Mouse (Mus musculus) skeletal muscle tissue, adult 2 months (tissue): ENCODE data around the gene Stx5a.

Experiments
- DNase-seq: peaks from one replicate; pipeline ENCODE4 v3.0.0-alpha.2; 2012; ENCODE audit warnings: low read depth, low spot score

The Stx5a gene

DNA sequence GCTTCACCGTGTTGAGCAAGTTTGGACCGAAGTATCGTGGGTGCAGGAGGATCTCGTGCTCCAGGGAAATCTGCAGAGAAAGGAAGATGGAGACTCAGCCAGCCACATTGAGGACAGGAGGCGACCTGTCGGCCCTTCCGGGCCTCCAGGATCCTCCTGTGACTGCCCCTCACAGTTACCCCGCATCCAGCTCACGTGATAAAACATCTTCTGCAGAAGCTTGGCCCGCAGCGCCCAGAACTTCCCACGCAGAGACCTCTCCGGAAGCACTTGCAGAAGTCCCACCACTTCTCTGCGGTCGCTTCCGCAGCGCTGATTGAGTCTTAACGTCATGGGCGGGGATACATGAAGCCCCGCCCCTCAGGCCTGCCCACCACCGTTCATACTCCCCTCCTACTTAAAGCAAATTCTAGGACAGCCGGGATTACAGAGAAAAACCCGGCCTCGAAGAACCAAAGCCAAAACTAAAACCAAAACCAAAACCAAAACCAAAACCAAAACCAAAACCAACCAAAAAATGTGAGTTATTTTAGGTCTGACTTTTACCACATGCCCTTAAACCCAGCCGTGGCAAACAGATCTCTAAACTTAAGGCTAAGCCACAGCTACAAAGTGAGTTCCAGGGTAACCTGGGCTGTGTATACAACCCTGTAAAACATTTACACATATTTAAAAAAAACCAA lies 57.2 kb downstream of the Stx5a start, which contains the start of gene Polr2g:
TSS of gene Polr2g (minus strand) at position 314 of the 683 bp plus-strand sequence.
- peak; percentile 95 for DNase-seq

DNA sequence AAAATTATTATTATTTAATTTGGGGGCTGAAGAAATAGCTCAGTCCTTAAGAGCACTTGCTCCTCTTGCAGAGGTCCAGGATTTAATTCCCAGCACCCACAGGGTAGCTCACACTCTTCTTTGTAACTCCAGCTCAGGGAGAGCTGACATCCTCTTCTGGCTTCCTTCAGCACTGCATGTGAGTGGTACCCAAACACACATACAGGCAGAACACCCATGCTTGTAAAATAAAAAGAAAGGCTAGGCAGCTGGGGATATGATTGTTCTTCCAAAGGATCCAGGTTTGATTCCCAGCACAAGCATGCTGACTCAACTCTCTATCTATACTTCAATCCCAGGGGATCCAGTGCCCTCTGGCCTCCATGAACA lies 57.7 kb downstream of the Stx5a start:
- no peak for DNase-seq

DNA sequence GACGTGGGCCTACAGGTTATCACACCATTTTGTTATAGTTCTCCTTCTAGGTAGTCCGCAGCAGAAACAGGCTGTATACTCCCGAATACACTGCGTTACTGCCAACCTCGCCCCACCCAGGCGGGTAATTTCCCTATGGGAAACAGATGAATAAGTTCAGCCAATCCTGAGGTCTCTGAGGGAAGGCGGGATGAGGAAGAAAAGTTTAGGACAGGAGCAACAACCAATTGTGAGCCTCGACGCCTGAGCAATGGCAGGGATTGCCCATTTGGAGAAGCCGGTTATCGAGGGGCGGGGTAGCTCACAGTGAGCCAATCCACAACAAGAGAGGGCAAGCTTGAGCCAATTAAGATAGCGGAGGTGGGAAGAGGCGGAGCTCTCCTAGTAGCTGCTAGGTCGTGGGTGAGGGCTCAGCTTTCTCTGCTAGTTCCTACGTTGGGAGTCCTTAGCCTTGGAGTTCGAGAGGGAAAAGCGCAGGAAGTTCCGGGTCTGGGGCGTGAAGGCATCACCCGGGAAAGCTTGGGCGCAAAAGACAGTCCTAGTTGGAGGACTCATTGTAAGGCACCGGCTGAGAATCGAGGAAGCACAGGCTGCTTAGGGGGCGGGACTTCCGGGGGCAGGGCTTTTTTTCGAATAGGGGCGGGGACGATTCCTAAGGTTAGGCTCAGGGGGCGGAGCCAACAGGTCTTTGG lies 61.1 kb downstream of the Stx5a start, which contains the start of gene Zbtb3:
TSS of gene Zbtb3 (plus strand) at position 426 of the 692 bp plus-strand sequence.
- peak; percentile 97 for DNase-seq

DNA sequence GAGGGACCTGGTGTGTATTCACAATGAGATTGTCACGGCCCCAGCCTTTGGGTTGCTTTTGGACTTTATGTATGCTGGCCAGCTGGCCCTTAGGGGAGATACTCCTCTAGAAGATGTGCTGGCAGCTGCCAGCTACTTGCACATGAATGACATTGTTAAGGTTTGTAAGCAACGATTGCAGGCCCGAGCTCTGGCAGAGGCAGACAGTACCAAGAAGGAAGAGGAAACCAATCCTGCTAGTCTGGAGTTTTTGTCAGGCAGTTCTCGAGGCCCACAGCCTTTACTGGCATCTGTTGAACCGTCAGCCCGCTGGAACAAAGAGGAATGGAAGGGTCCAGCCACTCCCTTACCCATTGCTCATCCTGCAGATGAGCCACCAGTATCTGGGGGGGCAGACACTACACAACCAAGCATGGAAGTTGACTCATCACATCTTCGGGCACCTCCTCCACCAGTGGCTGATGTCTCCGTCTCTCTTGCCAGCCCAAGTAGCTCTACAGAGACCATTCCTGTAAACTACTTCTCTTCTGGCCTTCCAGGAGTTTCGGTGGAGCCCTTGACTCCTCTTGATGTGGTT lies 62.1 kb downstream of the Stx5a start:
- DNase-seq = no peak

DNA sequence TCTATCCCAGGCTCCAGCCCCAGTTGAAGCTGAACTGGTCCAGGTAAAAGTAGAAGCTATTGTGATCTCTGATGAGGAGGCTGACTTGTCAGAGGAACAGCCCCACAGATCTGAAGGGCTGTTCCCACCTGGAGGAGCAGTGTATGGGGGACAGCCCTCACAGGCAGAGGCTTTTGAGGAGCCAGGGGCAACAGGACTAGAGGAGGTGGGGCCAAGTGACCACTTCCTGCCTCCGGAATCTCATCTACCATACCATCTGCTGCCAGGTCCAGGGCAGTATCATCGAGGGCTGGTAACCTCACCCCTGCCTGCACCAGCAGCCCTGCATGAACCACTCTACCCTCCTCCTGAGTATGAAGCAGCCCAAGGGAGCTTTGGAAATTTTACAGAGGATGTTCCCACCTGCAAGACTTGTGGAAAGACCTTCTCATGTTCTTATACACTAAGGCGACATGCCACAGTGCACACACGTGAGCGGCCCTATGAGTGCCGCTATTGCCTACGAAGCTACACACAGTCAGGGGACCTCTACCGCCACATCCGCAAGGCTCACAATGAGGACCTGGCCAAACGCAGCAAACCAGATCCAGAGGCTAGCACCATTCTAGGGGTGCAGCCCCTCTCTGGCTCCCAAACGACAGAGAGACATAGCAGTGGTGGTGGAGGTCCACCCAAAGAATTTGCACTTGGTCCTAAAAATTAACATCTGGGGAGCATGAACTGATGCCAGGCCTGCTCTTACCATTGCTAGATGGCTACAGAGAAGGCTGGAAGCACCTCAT lies 62.9 kb downstream of the Stx5a start:
- DNase-seq = no peak
